Mouse (Mus musculus) hematopoietic stem cell, adult 5-6 weeks (primary cell): Measurements from ENCODE around the gene Tcp11. TPM values are rescaled to one million over a fixed set of nuclear protein-coding genes. Genes with fewer than 3 reads are reported as not detected.

Experiments
- ATAC-seq, 2 experiments: fragments of 125-278 bp in 1 of 2; replicated peaks in 1 of 2; 2 replicates each; pipeline ENCODE4 v1.8.0; 2016 to 2017; ENCODE audit warnings: inconsistent platforms in 2 of 2, mild to moderate bottlenecking in 2 of 2, moderate number of reproducible peaks in 2 of 2, low read depth in 1 of 2, moderate TSS enrichment in 1 of 2; ENCODE audit not compliant: low FRiP score in 2 of 2, poor library complexity in 2 of 2, severe bottlenecking in 2 of 2, insufficient read depth in 1 of 2, low TSS enrichment in 1 of 2
- total RNA-seq: library from RNA; stranded (forward); fragments of 172-1452, 232-1000 nt; gene quantifications from 2 replicates; pipeline ENCODE4 v1.2.3, GENCODE M21; 2017

The Tcp11 gene
- total RNA-seq, 1 experiment from 2014 or later, result 3.6 TPM

GRCm38 (mm10) chr17:28093837-28094236 is 13.4 kb upstream of the Tcp11 start:
- ATAC-seq, result no peak

- no peak for ATAC-seq
Observed at GRCm38 (mm10) chr17:28092297-28092696, 11.9 kb upstream of the Tcp11 start.

- no peak for ATAC-seq
Observed at GRCm38 (mm10) chr17:28088718-28089117, 8.3 kb upstream of the Tcp11 start.

- ATAC-seq, result no peak
Observed at GRCm38 (mm10) chr17:28087430-28087829, 7.0 kb upstream of the Tcp11 start.

- ATAC-seq, result peak; percentile 80 to 86
Observed at GRCm38 (mm10) chr17:28084964-28085363, 4.5 kb upstream of the Tcp11 start.

- ATAC-seq, result no peak
Observed at GRCm38 (mm10) chr17:28084395-28084905, 4.0 kb upstream of the Tcp11 start.

GRCm38 (mm10) chr17:28082863-28083262 is 2.4 kb upstream of the Tcp11 start:
- no peak for ATAC-seq

GRCm38 (mm10) chr17:28081856-28082255 is 1.4 kb upstream of the Tcp11 start:
- ATAC-seq, result no peak

- no peak for ATAC-seq
Observed at GRCm38 (mm10) chr17:28081385-28081784, 946 bp upstream of the Tcp11 start.

GRCm38 (mm10) chr17:28080817-28081165 is 352 bp upstream of the Tcp11 start:
- ATAC-seq, result no peak

- ATAC-seq, result peak; percentile 56 to 58
Observed at GRCm38 (mm10) chr17:28079618-28080017, 821 bp downstream of the Tcp11 start.

- no peak for ATAC-seq
Observed at GRCm38 (mm10) chr17:28078028-28078427, 2.4 kb downstream of the Tcp11 start.

- no peak for ATAC-seq
Observed at GRCm38 (mm10) chr17:28074486-28074885, 6.0 kb downstream of the Tcp11 start.

GRCm38 (mm10) chr17:28072730-28073129 is 7.7 kb downstream of the Tcp11 start:
- no peak for ATAC-seq

GRCm38 (mm10) chr17:28070256-28070655 is 10.2 kb downstream of the Tcp11 start:
- ATAC-seq, result no peak

- ATAC-seq, result 0 out of 4 replicates have a peak, but pooled peaks have one; percentile 28 to 34
Observed at GRCm38 (mm10) chr17:28069446-28069845, 11.0 kb downstream of the Tcp11 start.

GRCm38 (mm10) chr17:28067303-28067702 is 13.1 kb downstream of the Tcp11 start:
- no peak for ATAC-seq

- ATAC-seq, result no peak
Observed at GRCm38 (mm10) chr17:28063163-28063562, 17.3 kb downstream of the Tcp11 start.

GRCm38 (mm10) chr17:28062710-28063109 is 17.7 kb downstream of the Tcp11 start:
- ATAC-seq, result no peak

GRCm38 (mm10) chr17:28061472-28061871 is 19.0 kb downstream of the Tcp11 start:
- peak in 1 of 2 experiments; percentile 16; a peak in 1 of 4 replicates for ATAC-seq
